Mouse (Mus musculus): ENCODE results near the gene Kndc1.

- no peak for TF ChIP-seq CTCF (IDR thresholded peaks at IDR 0.05; ENCODE audit: insufficient read depth, low read length)
- TF ChIP-seq POLR2A (IDR thresholded peaks at IDR 0.05; ENCODE audit: borderline replicate concordance, extremely low read depth, low read depth, low read length), result no peak
Observed at GRCm38 (mm10) chr7:139980778-139981177, 86.3 kb downstream of the Kndc1 start.
